Mouse (Mus musculus) brain, embryonic 14.5 days (tissue): ENCODE measurements around the gene Vps13d.

Source experiments
- CTCF ChIP-seq: fragments of 200-500 bp; IDR thresholded peaks from 2 replicates; pipeline ENCODE4 v1.5.1; 2012; ENCODE audit warnings: inconsistent platforms, mild to moderate bottlenecking, moderate library complexity, borderline replicate concordance; ENCODE audit not compliant: insufficient read depth, insufficient read length; ENCODE audit errors: extremely low read depth
- POLR2A ChIP-seq: fragments of 200-500 bp; IDR thresholded peaks from 2 replicates; pipeline ENCODE4 v1.6.1; 2012; ENCODE audit warnings: mild to moderate bottlenecking, inconsistent platforms, borderline replicate concordance; ENCODE audit not compliant: poor library complexity, insufficient read depth, insufficient read length, severe bottlenecking; ENCODE audit errors: extremely low read depth

- TF ChIP-seq CTCF (no peak), POLR2A (no peak)
Measured at GRCm38 (mm10) chr4:145214786-145215174, 20.0 kb upstream of the Vps13d start.
